In genomic region chr7:90028888-90029547, GRCm38 (mm10) we compare ENCODE assay signal across 7 mouse cellular contexts. TPM values are rescaled to one million over a fixed set of nuclear protein-coding genes. Genes with fewer than 3 reads are reported as not detected.
DNase-seq lines count a peak whose midpoint lies in the region; ATAC-seq lines count a peak whose summit lies in the region.

No protein-coding gene starts in this region.

- H3K4me2 ChIP-seq in forebrain, embryonic 13.5 days: peak overlapping the region; percentile 41
- H3K4me2 ChIP-seq in midbrain, embryonic 12.5 days (replicated peaks): peak overlapping the region; percentile 37

- peak; percentile 97 for ATAC-seq in forebrain, embryonic 13.5 days
- peak; percentile 69 for ATAC-seq in midbrain, embryonic 12.5 days (ENCODE audit: low FRiP score, low read depth)

- DNase-seq in Muller cell, postnatal 12 days (ENCODE audit: inconsistent ontology term): peak; percentile 34
- no peak for DNase-seq in hindbrain, embryonic 10.5 days (ENCODE audit: low spot score)
- peak; percentile 37 to 60 for DNase-seq in left cerebral cortex, adult 8-10 months (ENCODE audit: low spot score in 2 of 2)
- peak; percentile 29 for DNase-seq in yolk sac, embryonic 10.5 days (ENCODE audit: low spot score)

- no peaks in the 10 kb centered on the region for H3K27me3 ChIP-seq in forebrain, embryonic 13.5 days
- H3K27me3 ChIP-seq in hindbrain, embryonic 10.5 days (ENCODE audit: insufficient read depth, poor library complexity, severe bottlenecking): no peaks in the 10 kb centered on the region
- no peaks in the 10 kb centered on the region for H3K27me3 ChIP-seq in midbrain, embryonic 12.5 days

- WGBS in forebrain, embryonic 13.5 days: 5% methylated on average over 8 of the region's 8 CpGs
- WGBS in hindbrain, embryonic 10.5 days: 18% methylated on average over 8 of the region's 8 CpGs
- 4% methylated on average over 8 of the region's 8 CpGs for WGBS in midbrain, embryonic 12.5 days

- H3K4me1 ChIP-seq in brown adipose tissue, adult 24 weeks (ENCODE audit: control insufficient read depth, insufficient read depth, insufficient read length, low read length): peaks cover 30% of the 10 kb centered on the region
- peaks cover 22% of the 10 kb centered on the region for H3K4me1 ChIP-seq in forebrain, embryonic 13.5 days
- peaks cover 18% of the 10 kb centered on the region for H3K4me1 ChIP-seq in hindbrain, embryonic 10.5 days (replicated peaks)
- H3K4me1 ChIP-seq in midbrain, embryonic 12.5 days: peaks cover 14% of the 10 kb centered on the region

- H3K9me3 ChIP-seq in forebrain, embryonic 13.5 days (replicated peaks): no peaks in the 10 kb centered on the region
- H3K9me3 ChIP-seq in hindbrain, embryonic 10.5 days: no peaks in the 10 kb centered on the region
- no peaks in the 10 kb centered on the region for H3K9me3 ChIP-seq in midbrain, embryonic 12.5 days

- H3K27ac ChIP-seq in brown adipose tissue, adult 24 weeks (replicated peaks; ENCODE audit: low read depth, low read length): peak overlapping the region; percentile 100
- peak overlapping the region; percentile 84 for H3K27ac ChIP-seq in forebrain, embryonic 13.5 days
- H3K27ac ChIP-seq in hindbrain, embryonic 10.5 days: peak overlapping the region; percentile 1; the same call in 1 of the 2 replicates
- H3K27ac ChIP-seq in midbrain, embryonic 12.5 days (replicated peaks): peak overlapping the region; percentile 65

- H3K4me3 ChIP-seq in brown adipose tissue, adult 24 weeks (ENCODE audit: insufficient read depth, low read depth, low read length): peak overlapping the region; percentile 35
- H3K4me3 ChIP-seq in forebrain, embryonic 13.5 days: no peak overlapping the region
- no peak overlapping the region for H3K4me3 ChIP-seq in hindbrain, embryonic 10.5 days
- no peak overlapping the region for H3K4me3 ChIP-seq in midbrain, embryonic 12.5 days

- H3K36me3 ChIP-seq in forebrain, embryonic 13.5 days (ENCODE audit: poor library complexity, severe bottlenecking): no peaks in the 10 kb centered on the region
- no peaks in the 10 kb centered on the region for H3K36me3 ChIP-seq in hindbrain, embryonic 10.5 days
- no peaks in the 10 kb centered on the region for H3K36me3 ChIP-seq in midbrain, embryonic 12.5 days

- peak overlapping the region; percentile 23; the same call in 1 of the 2 replicates for H3K9ac ChIP-seq in forebrain, embryonic 13.5 days
- 0 out of 2 replicates have a peak overlapping the region, but pooled peaks have one; percentile 20 for H3K9ac ChIP-seq in midbrain, embryonic 12.5 days (replicated peaks)

RNA-seq across cellular contexts. Expression of gene Eed, which starts 48.2 kb away (rescaled TPM):
- polyA plus RNA-seq in brown adipose tissue, adult 24 weeks (2012; ENCODE audit: insufficient read depth, insufficient read length, missing spikeins): 29.0 and 39.6 TPM in 2 replicates
- polyA plus RNA-seq in forebrain, embryonic 13.5 days (2015; fragmentation: Nextera tagmentation; extraction: Ambion mirVana): 60.0 and 61.0 TPM in 2 replicates
- polyA plus RNA-seq in hindbrain, embryonic 10.5 days (2016; fragmentation: Nextera tagmentation; extraction: Ambion mirVana): 68.3 and 81.1 TPM in 2 replicates
- total RNA-seq in left cerebral cortex, adult 8-10 months (2022): 10 to 100 TPM; 22.0 to 28.6 (median 25.5) TPM
- polyA plus RNA-seq in midbrain, embryonic 12.5 days (2016; fragmentation: Nextera tagmentation; extraction: Ambion mirVana): 73.7 and 79.5 TPM in 2 replicates

Comparison
In these comparisons a context has a peak if more than half of its experiments do, and no peak if none do; other contexts are left out.
1. H3K27ac ChIP-seq: peak in every context shown above with its lines; median percentile 100 in brown adipose tissue, adult 24 weeks; 84 in forebrain, embryonic 13.5 days; 65 in midbrain, embryonic 12.5 days; 1 in hindbrain, embryonic 10.5 days.